Mouse (Mus musculus) layer of hippocampus, postnatal 14 days (tissue): ENCODE measurements around the gene Stard13. TPM values are rescaled to one million over a fixed set of nuclear protein-coding genes. Genes with fewer than 3 reads are reported as not detected.

Source experiments
- DNase-seq, 2 experiments: peaks; one replicate each; pipeline ENCODE4 v3.0.0; 2021 to 2022; ENCODE audit warnings: low spot score in 2 of 2, mixed read lengths in 1 of 2
- total RNA-seq, 2 experiments: library from RNA; stranded (reverse); gene quantifications; 2 replicates each; pipeline ENCODE4 v1.2.3; 2021

Stard13 gene
- total RNA-seq, 2 experiments from 2014 or later, result 13.8 to 17.1 TPM

GRCm38 (mm10) chr5:151023461-151023860 is 210.2 kb downstream of the Stard13 start:
- peak in 1 of 2 experiments; percentile 49 for DNase-seq

- DNase-seq, result no peak
Observed at GRCm38 (mm10) chr5:151022939-151023338, 210.7 kb downstream of the Stard13 start.

- DNase-seq, result no peak
Observed at GRCm38 (mm10) chr5:151022026-151022425, 211.6 kb downstream of the Stard13 start.

GRCm38 (mm10) chr5:151020831-151021230 is 212.8 kb downstream of the Stard13 start:
- DNase-seq, result no peak

GRCm38 (mm10) chr5:151020031-151020820 is 213.4 kb downstream of the Stard13 start:
- no peak for DNase-seq

GRCm38 (mm10) chr5:151018959-151019358 is 214.7 kb downstream of the Stard13 start:
- DNase-seq, result no peak

- no peak for DNase-seq
Observed at GRCm38 (mm10) chr5:151018450-151018849, 215.2 kb downstream of the Stard13 start.

GRCm38 (mm10) chr5:151004216-151004755 is 229.3 kb downstream of the Stard13 start:
- no peak for DNase-seq

GRCm38 (mm10) chr5:151002051-151002450 is 231.6 kb downstream of the Stard13 start:
- no peak for DNase-seq

GRCm38 (mm10) chr5:151001111-151001510 is 232.5 kb downstream of the Stard13 start:
- no peak for DNase-seq

GRCm38 (mm10) chr5:150996586-150996985 is 237.1 kb downstream of the Stard13 start:
- DNase-seq, result no peak

GRCm38 (mm10) chr5:150994096-150994495 is 239.5 kb downstream of the Stard13 start:
- no peak for DNase-seq

Other genes with a start within 250 kb of the Stard13 start
- gene Gm42906, start 194.3 kb upstream of the Stard13 start, total RNA-seq, result not detected